Mouse (Mus musculus): ENCODE measurements around the gene Mdk.

- TF ChIP-seq CTCF (IDR thresholded peaks at IDR 0.05; ENCODE audit: low read depth) (no peak), EP300 (IDR thresholded peaks at IDR 0.05; ENCODE audit: low read depth) (no peak)
Observed at GRCm38 (mm10) chr2:91904618-91905307, 27.3 kb downstream of the Mdk start.
